Mouse (Mus musculus): ENCODE measurements around the gene Mapkap1. TPM values are rescaled to one million over a fixed set of nuclear protein-coding genes. Genes with fewer than 3 reads are reported as not detected.

The Mapkap1 gene
- total RNA-seq (2021), result 10 to 100 TPM; 63.4 to 68.0 TPM

DNA sequence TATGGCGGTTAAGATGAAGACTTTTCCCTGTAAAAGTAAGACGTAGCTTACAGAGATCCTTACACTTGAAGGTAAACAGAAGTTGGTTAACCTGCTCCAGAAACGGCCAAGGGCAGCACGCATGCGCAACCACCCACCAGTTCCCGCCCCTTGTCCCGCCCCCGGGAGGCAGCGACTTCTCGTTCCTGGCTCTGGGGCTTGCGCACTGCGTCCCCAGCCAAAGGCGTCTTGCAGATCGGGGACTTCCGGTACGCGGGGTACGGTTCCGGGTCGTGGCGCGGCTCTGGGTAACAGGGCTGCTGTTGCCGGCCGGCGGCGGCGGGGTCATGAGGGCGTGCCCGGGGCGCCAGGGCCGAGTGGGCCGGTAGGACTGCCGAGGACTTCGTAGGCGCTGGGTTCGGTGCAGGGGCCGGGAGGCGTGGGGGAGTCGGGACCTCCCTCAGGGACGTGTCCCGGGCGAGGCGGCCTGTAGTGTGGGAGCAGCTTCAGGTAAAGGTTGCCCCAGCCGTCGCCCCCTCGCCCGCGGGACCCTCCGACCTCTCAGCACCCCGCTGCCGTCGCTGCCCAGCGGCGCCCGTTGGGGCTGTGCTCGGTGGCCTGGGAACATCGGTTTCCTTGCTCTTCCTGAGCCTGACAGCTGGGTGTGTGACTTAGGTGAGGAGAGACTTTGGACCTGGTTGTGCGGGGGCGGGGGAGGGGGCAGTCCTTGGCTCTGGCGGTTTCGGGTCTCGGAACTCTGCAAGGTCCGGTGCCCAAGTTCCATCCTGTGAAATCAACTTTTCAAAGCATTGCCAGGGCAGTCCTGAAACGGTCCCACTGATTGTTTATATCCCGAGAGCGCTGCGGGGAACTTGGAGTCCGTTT is at the start of gene Mapkap1:
TSS of gene Mapkap1 (plus strand) at position 171 of the 864 bp plus-strand sequence.
- intact Hi-C loops (cut with DNase I), result loop anchor here (2.0 kb wide), 1 partner anchor 34 kb away; the partner anchor contains the start of gene Pbx3
- peak; percentile 94 for DNase-seq (ENCODE audit: low spot score)

DNA sequence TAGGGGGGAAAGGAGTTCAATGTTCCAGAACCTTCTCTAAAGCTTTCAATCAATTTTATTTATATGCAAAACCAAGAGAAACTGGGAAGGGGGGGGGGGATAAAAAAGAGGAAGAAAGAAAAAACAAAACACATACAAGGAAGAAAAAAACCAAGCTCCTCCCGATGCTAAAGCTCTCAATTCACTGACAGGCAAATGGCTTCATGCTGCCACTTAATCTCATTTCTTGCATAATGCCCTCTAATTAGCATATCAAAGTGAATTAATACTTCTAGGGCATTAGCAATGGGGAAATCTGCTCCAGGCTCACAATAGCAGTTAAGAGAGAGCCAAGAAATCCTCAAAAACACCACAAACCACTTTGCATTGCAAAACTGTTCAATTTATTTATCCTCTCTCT is 42.9 kb upstream of the Mapkap1 start:
- DNase-seq (ENCODE audit: low spot score), result no peak
- intact Hi-C loops (cut with DNase I), result no loop called here

DNA sequence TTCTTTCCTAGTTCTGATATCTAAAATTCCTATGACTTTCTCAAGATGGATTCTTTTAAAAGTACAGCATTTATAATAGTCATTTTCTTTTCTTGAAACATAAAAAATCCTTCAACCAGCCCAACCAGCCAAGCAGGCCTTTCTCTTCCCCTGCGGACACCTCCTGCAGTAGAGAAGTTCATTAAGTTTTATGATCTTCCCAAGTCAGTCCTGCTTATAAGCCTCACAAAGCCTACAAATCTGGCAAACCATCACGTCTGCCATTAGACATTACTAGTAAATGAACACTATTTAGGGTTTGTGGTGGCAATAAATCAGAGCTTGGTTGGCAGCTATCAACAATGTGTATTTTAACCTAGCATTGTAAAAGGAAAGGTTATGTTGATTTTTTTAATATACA is 39.5 kb upstream of the Mapkap1 start:
- no peak for DNase-seq (ENCODE audit: low spot score)
- intact Hi-C loops (cut with DNase I), result no loop called here

DNA sequence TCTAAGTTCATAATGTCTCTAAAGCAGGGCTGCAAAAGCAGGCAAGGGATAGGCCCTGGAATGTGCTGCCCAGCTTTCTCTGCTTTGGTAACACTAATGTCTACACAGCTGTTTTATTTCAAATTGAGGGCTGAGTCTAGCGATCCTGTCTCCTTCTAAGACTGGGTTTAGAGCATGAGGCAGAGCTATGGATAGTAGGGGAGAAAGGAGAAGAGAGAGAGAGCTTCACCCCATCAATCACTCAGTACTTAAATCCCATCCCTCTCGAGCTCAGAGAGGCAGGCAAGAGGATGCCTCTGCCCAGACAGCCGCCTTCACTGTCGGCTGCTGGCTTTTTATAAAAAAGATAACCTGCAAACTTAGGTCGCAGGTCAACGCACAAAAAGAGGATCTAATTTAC is 38.2 kb upstream of the Mapkap1 start:
- intact Hi-C loops (cut with DNase I), result no loop called here
- DNase-seq (ENCODE audit: low spot score), result no peak

DNA sequence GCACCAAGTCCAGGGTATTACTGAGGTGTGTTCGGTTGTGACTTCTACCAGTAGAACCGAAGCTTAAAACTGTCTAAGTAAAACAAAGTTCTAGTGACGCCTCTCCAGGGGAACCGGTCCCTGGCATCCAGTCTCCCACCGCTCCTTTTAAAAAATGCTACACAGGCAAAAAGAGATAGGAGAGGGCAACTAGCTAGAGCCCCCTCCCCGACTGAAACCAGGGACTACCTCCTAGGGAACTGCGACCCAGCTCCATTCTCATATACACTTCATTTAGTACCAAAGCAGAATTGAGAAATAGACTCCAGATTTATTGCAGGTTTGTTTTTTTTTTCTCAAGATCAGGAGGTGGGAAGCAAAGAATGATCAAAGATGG is 36.2 kb upstream of the Mapkap1 start:
- DNase-seq (ENCODE audit: low spot score), result no peak
- intact Hi-C loops (cut with DNase I), result loop anchor here (5.0 to 10.0 kb wide), 2 partner anchors 118 to 274 kb away; no protein-coding TSS in a partner anchor

DNA sequence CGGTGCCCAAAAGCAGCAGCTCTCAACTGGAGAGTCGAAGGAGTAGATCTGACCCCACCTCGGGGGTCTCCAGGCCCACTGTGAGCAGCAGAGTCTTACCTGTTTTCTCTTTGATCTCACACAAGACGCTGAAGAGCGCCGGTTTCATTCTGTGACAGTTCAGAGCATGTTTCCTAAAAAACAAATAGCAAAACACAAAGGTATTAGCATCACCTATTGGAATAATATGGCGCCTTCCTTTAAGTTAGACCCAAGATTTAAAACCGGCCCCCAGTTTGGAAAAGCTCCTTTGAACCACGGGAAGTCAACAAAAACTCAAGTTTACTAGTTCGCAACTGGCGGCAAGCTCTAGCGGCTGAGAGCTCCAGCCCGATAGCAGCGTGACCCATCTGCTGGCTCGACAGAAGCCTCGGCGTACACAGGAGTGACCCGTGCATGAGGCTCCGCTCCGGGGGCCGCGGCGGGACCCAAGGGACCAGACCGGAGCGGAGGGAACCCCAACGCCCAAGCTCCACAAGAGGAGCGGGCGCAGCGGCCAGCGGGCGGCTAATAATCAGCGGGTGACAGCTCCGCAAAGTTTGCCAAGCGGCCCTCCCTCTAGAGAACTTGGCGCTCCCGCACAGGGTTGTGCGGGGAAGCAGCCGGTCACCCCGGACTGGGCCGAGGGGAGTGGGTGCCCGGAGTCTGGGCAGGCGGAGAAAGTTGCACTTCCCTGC is 35.7 kb upstream of the Mapkap1 start:
- DNase-seq (ENCODE audit: low spot score), result peak; percentile 12
- intact Hi-C loops (cut with DNase I), result loop anchor here (5.0 to 10.0 kb wide), 2 partner anchors 119 to 274 kb away; no protein-coding TSS in a partner anchor

DNA sequence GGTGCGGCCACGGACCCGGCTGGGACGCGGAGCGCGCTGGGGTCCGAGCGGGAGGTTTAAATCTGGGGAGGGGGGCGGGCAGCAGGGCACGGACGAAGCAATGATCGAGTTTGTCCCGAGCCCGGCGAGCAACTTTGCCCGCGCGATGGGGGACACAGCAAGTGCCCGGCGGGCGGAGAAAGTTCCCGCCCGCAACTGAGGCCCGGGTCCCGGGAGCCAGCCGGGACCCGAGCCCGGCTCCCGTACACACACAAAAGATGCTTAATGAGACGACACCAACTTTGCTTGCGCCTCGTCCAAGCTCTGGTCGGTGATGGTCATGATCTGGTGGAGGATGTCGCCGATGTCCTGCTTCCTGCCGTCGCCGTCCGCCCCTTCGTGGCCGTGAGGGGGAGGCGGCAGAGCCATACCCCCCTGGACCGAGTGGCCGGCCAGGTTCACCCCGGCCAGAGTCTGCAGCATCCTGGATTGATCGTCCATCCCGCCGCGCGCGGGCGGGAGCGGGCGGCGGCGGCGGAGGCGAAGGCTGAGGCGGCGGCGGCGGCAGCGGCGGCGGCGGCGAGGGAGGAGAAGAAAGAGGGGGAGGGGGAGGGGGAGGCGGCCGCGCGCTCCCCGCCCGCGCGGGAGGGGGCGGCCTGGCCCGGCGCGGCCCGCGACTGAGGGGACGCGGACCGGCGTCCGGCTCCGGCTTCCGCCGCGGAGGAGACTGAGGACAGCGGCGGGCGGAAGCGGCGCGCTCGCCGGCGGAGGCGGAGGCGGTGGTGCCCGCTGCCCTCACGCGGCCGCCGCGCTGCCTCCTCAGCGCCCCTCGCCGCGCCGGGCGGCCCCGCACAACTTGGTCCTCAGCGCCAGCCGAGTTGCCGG is 34.9 kb upstream of the Mapkap1 start:
- DNase-seq (ENCODE audit: low spot score), result peak; percentile 36
- intact Hi-C loops (cut with DNase I), result loop anchor here (2.0 to 10.0 kb wide), 3 partner anchors 35 to 273 kb away; partner anchors contain the start of gene Mapkap1

DNA sequence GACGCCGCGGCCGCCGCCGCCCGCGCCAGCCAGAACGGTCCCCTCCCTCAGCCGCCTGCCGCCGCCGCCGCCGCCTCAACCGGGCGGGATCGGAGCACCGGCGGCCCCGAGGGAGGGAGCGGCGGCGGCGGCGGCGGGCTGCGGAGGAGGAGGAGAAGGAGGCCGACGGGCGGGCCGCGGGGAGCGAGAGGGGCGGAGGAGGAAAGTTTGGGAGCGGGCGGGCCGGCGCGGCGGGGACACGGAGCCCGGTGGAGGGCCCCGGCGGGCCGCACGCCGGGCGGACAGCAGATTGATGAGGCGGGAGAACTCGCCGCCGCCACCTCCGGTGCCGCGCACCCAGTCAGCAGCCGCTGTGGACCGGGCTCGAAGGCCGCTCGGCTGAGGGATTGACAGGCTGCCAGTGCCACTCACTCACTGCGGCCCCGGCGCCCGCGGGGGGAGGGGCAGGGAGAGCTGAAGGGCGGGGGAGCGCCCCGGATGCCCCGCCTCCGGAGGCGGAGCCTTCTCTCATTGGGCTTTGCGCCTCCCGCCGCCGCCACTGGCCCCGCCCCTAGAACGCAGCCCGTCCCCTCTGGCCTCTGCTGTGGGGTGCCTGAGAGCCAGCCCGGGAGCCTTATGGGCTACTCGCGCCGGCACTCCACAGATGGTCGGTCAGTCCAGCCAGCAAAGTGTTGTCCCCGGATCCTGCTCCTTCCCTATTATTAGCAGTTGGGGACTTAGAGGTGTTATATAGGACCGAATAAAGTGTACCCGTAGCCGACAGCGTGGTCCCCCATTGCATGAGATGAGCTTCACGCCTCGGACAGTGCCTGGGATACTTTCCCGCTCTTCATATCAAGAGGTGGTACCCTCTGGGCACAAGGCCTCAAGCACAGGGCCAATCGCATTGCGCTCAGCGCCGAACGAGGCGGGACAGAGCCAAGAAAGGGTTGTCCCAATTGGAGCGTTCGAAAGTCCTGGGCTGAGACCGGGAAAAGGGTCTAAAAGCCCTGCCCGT is 34.0 kb upstream of the Mapkap1 start, which contains the start of gene Pbx3:
TSS of gene Pbx3 (minus strand) at position 838 of the 997 bp plus-strand sequence.
- DNase-seq (ENCODE audit: low spot score), result peak; percentile 91
- intact Hi-C loops (cut with DNase I), result loop anchor here (2.0 to 10.0 kb wide), 3 partner anchors 34 to 272 kb away; partner anchors contain the start of gene Mapkap1

DNA sequence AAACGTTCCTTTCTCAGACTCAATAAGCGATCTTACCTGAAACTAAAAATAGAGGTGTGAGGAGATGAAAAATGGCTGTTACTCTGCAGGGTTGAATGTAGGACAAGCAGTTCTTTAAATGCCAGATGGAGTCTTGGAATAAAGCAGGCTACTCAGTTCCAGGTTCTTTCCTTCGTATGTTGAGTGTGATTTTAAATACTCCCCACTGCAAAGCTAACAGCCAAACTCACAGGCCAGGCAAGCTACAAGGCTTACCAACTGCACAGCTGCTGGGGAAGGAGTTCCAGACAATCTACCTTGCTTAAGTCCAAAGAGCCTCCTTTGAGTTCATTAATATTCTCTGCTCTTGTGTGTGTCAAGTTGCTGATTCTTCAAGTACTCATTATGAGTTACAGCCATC is 32.7 kb upstream of the Mapkap1 start:
- intact Hi-C loops (cut with DNase I), result loop anchor here (2.0 to 10.0 kb wide), 3 partner anchors 33 to 271 kb away; partner anchors contain the start of gene Mapkap1
- no peak for DNase-seq (ENCODE audit: low spot score)

DNA sequence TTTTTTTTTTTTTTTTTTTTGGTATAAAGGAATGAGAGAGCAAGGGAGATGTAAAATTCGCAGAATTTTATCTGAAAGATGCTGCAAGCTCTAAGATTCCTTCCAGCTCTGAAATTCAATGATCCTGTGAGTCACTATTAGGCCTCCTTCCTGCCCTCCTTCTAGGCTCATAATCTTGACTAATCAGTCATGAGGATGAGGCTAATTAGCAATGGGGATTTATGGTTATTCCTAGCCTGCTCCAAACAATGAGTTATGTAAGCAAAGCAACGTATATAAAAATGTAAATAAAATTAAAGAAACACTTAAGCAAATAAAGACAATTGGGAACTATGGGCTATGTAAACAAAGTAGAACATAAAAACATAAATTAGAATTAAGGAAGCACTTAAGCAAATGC is 32.2 kb upstream of the Mapkap1 start:
- no peak for DNase-seq (ENCODE audit: low spot score)
- intact Hi-C loops (cut with DNase I), result loop anchor here (5.0 to 10.0 kb wide), 2 partner anchors 122 to 270 kb away; no protein-coding TSS in a partner anchor

DNA sequence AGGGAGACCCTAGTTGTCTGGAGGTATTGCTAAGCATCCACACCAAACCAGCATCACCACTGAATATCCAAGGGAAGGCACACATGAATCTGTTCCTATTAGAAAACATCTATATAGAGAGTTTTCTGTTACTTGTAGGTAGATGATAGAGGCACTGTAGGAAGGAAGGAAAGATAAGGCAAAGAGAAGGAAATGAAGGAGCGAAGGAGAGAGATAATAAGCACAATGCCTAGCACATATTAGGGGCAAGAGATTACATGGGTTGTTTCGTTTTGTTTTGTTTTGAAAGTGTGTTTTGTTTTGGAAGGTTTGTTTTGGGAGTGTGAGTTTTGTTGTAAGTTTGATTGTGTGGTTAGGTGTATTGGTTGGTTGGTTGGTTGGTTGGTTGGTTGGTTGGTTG is 27.6 kb upstream of the Mapkap1 start:
- no peak for DNase-seq (ENCODE audit: low spot score)
- intact Hi-C loops (cut with DNase I), result loop anchor here (10.0 kb wide), 1 partner anchor 266 kb away; no protein-coding TSS in a partner anchor

DNA sequence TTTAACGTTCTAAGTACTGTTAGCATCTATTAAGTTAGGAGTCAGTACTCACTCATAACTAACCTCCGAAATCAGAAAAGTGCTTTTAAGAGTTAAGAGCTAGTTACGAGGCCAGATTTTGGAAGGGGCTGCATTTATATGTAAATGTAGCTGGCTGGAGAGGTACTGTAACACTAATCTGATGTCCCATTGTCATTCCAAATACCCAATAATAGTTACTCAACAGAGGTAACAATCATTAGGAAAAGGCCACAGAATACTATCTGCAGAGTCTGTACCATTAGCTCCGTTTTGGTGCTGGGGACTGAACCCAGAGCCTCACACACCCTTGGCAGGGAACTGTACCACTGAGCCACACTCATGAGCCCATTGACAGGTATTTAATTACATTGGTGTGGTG is 7.0 kb upstream of the Mapkap1 start:
- DNase-seq (ENCODE audit: low spot score), result no peak
- intact Hi-C loops (cut with DNase I), result no loop called here

DNA sequence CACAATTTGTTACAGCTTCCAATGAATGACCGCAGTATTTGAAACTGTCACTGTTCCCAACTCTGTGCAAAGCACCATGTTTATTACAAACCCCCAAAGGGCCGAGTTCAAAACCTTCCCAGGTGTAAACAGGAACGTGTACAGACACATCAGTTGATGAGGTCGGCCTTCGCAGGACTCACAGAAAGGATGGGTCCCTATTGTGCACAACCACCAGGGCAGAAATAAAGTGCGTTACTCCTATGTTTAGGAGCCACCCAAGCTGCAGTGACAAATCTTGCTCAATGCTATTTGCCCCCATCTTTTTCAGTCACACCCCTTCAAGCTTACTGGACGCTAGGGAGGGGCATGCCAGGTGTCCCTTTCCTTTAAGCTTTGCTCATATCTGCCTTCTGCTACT is 1.0 kb downstream of the Mapkap1 start:
- DNase-seq (ENCODE audit: low spot score), result no peak
- intact Hi-C loops (cut with DNase I), result loop anchor here (2.0 kb wide), 1 partner anchor 35 kb away; the partner anchor contains the start of gene Pbx3

DNA sequence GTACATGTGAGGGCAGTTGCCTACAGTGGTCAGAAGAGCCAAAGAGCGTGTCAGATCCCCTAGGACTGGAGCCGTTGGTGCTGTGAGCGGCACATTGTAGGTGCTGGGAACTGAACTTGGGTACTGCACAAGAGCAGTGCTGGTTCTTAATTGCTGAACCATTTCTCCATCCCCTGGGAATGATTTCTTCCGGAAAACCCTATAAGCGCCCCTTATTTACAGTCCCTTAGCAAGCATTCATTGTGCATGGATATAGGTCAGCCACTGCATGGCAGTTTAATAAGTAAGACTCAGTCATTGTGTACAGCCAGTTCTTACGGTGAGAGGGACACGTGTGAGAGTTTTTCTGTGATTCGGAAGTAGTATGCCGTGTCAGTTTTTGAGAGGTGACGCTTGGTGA is 1.8 kb downstream of the Mapkap1 start:
- no peak for DNase-seq (ENCODE audit: low spot score)
- intact Hi-C loops (cut with DNase I), result no loop called here

DNA sequence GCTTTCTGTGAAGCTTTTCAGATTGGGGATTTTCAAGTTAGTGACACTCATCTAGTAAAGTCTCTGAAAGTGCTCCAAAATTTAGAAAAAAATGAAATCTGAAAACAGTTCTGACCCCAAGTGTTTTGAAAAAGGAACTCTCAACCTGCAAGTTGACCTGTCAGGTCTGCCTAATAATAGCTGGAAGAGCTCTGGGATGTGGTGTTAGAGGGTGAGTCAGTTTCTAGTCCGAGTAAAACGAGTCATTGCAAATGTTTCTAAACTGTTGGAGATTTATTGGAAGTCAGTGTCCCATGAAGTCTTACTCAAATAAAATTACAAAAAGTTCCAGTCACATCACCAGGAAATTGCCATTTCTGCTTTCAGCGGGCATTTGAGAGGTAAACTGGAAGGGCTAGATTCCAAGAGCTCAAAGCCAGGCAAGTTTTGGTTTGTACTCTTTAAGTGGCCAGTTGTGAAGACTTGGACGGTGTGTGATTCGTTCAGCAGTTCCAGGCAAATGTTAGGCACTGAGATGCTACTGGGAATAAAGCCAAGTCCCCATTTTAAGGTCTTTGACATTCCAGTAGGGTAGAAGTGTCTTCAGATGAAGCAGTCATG is 3.3 kb downstream of the Mapkap1 start:
- intact Hi-C loops (cut with DNase I), result no loop called here
- no peak for DNase-seq (ENCODE audit: low spot score)

DNA sequence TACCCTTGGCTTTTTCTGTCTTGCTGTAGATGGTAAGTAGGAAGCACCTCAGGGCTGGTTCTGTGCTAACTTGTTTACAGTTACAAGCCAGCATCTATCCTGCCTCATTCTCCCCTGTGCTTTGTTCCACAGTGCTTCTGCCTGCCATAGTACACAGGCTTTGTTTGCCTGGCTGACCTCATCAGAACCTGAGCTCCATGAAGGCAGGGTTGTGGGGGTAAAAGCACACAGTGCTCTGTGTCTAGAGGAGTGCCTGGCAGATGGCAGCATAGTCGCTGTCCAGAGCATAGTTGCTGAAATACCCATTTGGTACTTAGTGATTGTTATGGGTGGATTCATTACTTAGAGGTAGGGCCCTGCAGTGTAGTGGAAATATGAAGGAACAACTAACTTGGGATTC is 13.7 kb downstream of the Mapkap1 start:
- intact Hi-C loops (cut with DNase I), result no loop called here
- no peak for DNase-seq (ENCODE audit: low spot score)

DNA sequence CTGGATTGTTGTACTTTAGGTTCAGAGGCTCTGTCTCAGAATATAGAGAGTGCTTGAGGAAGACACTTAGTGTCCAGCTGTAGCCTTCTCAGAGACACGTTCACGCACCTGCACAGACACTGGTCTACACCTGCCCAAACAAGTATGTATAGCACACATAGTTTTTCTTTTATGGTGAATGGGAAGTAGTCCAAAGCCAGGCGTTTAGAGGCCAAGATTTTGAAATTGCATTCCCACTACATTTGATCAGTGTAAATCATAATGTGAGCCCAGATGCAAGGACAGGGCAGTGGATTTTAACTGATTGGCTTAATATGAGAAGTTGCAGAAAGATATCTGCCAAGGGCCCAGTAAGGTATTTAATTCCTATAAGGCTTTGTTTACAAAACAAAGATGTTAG is 17.6 kb downstream of the Mapkap1 start:
- no peak for DNase-seq (ENCODE audit: low spot score)
- intact Hi-C loops (cut with DNase I), result no loop called here

Measured in heart, postnatal 25 days (tissue).